Mouse (Mus musculus) brain, embryonic 14.5 days (tissue): ENCODE measurements around the gene Krt32. TPM values are rescaled to one million over a fixed set of nuclear protein-coding genes. Genes with fewer than 3 reads are reported as not detected.

Experiments
- DNase-seq: peaks from one replicate; pipeline ENCODE4 v3.0.0-alpha.2; 2011; ENCODE audit warnings: low read depth
- CTCF ChIP-seq: fragments of 200-500 bp; IDR thresholded peaks from 2 replicates; pipeline ENCODE4 v1.5.1; 2012; ENCODE audit warnings: inconsistent platforms, mild to moderate bottlenecking, moderate library complexity, borderline replicate concordance; ENCODE audit not compliant: insufficient read depth, insufficient read length; ENCODE audit errors: extremely low read depth
- POLR2A ChIP-seq: fragments of 200-500 bp; IDR thresholded peaks from 2 replicates; pipeline ENCODE4 v1.6.1; 2012; ENCODE audit warnings: mild to moderate bottlenecking, inconsistent platforms, borderline replicate concordance; ENCODE audit not compliant: poor library complexity, insufficient read depth, insufficient read length, severe bottlenecking; ENCODE audit errors: extremely low read depth
- polyA plus RNA-seq: library from polyadenylated mRNA; depleted of rRNA; stranded (reverse); fragments of >200 nt; gene quantifications from 2 replicates; pipeline ENCODE4 v1.2.3, GENCODE M21; 2012; rRNA removed

Krt32 gene
- polyA plus RNA-seq, result not detected in 2 replicates

DNA sequence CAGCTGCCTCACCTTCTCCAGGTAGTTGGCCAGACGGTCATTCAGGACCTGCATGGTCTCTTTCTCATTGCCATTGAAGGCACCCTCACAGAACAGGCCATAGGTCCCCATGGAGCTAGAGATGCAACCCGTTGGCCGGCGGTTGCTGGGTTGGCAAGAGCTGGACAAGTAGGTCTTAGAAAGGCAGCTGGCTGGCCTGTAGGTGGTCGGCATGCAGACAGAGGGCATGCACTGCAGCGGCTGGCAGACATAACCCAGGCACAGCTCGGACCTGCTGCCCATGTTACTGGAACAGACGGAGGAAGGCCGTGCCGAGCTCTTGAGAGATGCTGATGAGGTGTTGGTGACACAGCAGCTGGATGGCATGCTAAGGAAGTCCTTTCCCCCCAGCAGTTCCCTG is at the start of gene Krt32:
Krt32 (minus strand) TSS at position 366 of the 400 bp plus-strand sequence.
- TF ChIP-seq POLR2A, result no peak
- TF ChIP-seq CTCF, result no peak
- no peak for DNase-seq

DNA sequence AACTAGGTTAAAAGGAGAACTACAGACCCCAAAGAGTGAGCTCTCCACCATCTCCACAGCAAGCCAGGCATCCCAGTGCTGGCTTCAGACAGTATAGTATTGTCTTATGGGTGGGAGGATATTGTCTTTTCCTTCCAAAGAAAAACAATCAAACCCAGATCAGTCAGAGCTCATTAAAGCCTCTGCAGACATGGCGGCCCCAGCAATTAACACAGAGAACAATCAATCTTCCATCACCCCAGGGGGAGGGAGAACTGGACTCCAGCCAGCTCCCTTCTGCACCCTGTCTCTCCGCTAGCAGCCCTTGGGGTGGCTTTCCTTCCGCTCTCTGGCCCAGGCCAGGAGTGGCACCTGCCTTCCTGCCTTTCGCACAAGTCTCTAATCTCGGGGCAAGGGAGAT is 49.7 kb upstream of the Krt32 start:
- peak; percentile 76 for DNase-seq
- TF ChIP-seq CTCF, result no peak
- no peak for TF ChIP-seq POLR2A

DNA sequence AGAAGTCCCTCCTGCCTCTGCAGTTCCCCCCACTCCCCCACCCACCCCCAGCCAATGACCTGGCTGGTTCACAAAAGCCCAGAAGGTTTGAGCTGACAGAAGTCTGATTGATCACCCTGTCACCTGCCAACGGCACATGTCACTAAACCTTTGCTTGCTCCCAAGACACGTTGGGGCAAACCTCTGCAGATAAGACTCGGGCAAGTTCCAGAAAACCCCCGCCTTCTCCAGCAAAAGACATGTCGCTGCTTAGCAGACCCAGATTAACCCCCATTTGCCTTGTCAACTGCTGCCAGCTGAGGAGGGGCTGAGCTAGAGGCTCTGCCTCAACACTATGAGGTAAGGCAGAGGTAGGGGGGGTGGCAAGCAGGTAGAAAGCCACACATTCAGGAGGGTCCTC is 48.5 kb upstream of the Krt32 start:
- TF ChIP-seq CTCF, result no peak
- DNase-seq, result peak; percentile 8

DNA sequence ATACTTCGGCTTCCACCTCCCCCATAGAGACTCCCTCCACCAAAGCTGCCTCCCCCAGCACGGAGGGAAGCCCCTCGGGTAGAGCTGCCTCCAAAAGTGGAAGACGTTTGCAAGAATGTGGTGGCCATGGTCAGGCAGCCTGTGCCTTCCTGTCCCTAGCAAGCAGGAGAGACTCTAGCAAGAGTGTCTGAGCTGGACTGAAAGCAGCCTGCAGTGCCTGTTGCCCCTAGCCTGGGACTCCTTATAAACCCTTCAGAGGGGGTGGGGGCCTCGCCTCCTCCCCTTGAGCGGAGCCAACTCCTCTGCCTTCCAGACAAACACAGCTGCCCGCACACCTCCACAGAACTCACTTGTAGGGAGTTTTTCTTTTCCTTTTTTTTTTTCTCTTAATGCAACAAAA is 47.7 kb upstream of the Krt32 start, which contains the start of gene Krt15:
Krt15 (minus strand) TSS at position 198 of the 400 bp plus-strand sequence.
- no peak for DNase-seq
- TF ChIP-seq POLR2A (no peak), CTCF (no peak)

DNA sequence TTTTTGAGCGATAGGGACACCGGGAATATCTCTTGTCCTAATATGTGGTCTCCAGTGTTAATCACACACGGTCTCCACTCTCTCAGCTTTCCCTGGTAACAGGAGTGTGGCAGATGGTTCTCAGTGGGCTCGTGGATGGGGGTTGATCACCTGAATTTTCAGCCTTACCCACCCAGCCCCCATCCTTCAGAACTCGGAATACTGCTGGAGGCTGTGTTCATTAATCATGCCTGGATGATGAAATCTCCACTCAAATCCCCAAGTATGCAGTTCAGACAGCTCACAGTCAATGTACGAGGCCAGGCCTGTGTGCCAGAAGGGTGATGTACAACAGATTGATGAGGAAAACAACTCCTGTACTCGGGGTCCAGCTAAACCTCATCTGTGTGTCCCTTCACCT is 36.9 kb upstream of the Krt32 start:
- TF ChIP-seq CTCF, result no peak
- no peak for TF ChIP-seq POLR2A
- no peak for DNase-seq

DNA sequence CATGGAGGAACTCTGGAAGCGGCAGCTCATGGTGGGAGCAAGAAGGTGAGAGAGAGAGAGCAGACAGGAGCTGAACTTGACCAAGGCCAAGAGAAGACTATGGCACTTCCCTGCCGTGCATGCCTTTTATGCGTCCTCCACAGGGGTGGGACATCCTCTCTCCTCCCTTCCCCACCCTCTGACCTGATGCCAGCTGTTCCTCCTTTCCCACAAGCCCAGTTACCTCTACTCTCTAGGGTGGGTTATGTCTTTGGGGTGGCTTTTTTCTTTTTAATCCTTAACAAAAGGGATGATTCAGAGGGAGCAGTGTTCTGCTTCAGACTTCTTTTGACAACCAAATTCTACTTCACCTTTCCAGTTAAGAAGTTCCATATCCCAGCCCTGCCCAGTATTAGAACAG is 33.4 kb upstream of the Krt32 start, which contains the start of gene Krt13:
Krt13 (minus strand) TSS at position 101 of the 400 bp plus-strand sequence.
- TF ChIP-seq CTCF (no peak), POLR2A (no peak)
- DNase-seq, result no peak

DNA sequence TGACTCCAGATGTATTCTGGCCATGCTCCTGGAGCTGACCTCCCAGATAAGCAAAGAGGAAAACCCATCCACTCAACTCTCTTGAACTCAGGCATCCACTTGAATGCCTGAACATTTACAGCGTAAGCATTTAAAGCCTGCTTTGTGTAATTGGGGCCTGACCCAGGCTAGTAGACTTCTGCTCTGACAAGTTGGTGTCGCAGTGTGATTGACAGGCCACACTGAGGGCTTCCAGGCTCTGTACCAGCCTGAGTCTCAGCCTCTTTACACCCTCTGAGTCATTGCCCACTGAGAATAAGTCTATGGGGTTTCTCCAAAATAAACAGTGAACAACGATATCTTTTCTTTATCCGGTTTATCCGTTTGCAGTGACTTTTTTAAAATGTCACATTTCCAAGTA is 32.3 kb upstream of the Krt32 start:
- TF ChIP-seq POLR2A (no peak), CTCF (no peak)
- no peak for DNase-seq

DNA sequence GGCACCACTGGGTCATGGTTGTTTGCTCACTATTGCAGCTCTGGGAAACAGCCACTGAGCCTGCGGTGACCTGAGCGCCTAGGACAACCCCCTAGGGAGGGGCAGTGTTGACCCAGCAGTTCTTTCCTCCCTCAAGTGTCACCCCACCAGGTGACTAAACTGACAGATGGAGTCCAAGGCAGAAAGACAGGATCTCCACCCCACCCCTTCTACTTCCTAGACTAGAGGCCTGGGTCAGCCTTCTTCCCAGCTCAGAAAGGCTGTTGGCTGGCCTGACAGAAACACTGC is 25.7 kb upstream of the Krt32 start:
- TF ChIP-seq CTCF (no peak), POLR2A (no peak)
- no peak for DNase-seq

DNA sequence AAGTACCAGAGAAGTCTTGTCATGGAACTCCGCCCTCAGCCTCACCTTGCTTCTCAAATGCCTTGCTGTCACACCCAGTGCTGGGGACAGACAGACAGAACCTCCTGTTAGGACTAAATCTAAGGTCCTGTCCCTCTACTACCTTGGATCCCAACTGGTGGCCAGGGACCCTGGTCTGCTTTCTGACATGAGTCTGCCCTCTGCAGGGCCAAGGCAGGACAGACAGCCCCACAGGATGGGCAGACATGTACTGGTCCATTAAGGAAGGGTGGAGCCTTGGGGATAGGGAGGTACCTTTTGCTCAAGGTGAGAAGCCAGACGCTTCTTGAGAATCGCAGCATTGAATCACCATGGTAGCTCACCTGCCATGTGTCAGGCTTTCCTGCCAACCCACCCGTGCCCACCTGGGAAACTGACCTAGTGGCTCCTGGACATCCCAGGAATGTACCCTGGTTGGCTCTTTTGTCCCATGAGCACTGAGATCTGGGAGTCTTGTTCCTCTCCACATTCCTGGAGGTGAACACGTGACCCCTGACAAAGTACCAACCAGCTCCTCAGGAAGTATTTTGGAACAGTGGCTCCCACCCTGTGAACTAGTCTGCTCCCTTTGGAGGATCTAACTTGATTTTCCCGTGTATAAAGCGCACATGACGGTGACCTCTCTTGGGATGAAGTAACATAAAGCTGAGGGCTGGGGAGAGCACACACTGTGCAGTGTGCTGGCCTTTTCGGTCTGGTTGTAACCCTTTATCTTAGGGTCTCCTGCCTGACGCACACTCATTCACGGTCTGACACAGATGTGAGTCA is 25.1 kb upstream of the Krt32 start:
- no peak for DNase-seq
- TF ChIP-seq POLR2A (no peak), CTCF (no peak)

DNA sequence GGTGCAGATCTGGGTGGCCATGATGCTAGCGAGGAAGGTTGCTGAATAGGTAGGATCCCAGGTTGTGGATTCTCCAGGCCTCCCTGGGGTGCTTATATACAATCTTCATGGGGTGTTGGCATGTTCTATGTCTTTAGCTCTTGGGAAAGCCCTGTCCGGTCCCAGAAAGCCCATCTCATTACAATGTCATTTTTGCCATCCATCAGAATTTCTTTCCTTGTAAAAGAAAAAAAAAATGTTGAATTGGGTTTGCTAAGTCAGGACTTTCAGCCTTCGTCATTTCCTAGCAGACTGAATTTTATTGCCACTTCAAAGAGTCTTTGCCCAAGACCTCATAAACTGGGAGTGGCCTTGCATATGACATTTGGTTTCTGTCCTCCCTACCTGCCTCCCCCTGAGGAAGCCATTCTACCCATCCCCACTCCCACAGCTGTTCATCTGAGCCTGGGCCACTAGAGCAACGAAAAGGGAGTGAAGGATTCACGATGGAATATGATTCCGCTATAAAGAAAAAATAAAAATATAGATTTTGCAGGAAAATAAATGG is 17.6 kb upstream of the Krt32 start, which contains the start of gene Krt36:
Krt36 (minus strand) TSS at position 51 of the 547 bp plus-strand sequence.
- DNase-seq, result no peak
- no peak for TF ChIP-seq CTCF
- TF ChIP-seq POLR2A, result no peak

DNA sequence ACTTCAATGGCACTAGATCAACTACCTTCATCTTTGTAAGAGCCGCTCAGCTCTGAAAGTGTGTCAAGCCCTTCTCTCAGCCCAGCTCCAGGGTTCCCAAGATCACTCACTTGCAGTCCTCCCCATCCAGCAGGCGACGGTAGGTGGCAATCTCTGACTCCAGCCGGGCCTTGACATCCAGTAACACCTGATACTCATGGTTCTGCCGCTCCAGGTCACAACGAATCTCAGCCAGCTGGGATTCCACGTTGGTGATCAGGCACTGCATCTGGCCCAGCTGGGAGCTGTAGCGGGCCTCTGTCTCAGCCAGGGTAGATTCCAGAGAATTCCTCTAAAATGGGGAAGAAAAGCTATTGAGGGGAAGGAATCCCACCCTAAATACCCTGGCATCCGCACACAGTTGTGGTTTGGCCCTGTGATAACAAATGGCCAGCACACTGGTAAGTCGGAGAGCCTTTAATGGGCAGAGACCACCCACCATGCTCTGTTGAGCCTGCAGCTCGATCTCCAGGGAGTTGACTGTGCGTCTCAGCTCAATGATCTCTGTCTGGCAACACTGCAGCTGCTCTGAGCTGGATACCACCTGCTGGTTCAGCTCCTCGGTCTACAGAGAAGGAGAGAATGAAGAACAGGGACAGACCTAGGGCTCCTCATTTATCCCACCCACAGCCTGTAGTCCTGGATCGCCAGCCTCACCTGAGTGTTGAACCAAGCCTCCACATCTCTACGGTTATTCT is 14.8 kb upstream of the Krt32 start:
- no peak for TF ChIP-seq POLR2A
- no peak for TF ChIP-seq CTCF
- peak; percentile 1 for DNase-seq

DNA sequence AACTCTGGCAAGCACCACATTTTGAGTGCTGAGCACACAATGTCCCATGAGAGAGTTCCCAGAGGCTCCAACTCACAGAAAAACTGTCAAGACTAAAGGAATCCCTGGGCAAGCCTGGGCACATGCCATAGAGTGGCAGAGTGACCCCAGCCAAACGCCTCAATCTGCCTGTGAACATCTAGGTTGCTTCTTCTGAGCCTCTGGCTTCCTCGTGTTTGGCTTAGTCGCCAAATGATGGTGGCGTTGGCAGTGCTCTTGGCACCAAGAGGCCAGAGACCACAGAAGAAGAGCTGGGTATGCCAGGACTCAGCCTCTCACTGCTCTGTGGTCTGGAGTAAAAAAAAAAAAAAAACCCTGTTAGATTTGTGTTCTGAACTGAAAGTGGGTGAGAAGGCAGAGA is 12.4 kb upstream of the Krt32 start:
- TF ChIP-seq POLR2A (no peak), CTCF (no peak)
- DNase-seq, result no peak

DNA sequence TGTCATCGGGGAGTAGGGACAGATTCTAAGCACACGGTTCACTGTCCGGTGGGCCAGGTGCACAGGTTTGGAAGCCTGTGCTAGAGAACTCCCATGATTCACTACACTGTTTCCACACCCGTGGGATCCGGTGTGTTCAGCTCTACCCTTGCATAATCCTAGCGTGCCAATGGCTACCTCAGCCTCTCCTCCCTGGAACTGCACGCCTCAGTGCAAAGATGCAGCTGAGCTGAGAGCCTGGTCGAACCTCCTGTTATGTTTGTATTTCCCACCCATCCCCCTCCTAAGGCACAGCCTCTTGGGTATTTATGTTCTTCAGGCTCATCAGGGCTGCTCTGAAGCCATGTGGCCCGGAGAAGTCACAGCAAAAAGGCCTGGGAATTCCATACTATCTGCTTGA is 9.8 kb upstream of the Krt32 start:
- no peak for TF ChIP-seq CTCF
- no peak for TF ChIP-seq POLR2A

DNA sequence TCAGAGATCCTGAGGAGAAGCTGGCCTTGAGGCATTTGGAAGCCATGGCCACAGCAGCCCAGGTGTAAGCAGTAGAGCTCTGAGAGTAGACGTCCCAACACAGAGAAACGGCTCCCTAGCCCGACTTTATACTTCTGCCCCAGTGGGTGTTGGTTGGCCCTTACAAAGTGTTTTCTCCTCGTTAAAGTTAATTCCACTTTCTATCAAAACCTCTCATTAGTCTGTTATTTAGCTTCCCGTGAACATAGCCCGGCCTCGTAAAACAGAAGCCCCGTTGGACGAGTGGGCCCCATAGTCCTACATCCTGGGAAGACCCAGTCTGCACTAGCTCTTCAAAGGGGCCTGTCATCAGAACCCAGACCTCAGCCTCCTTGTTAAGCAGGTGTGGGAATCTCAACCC is 8.1 kb upstream of the Krt32 start, which contains the start of gene Krt35:
Krt35 (minus strand) TSS at position 101 of the 400 bp plus-strand sequence.
- DNase-seq, result no peak
- TF ChIP-seq CTCF, result no peak
- TF ChIP-seq POLR2A, result no peak

More for the DNA sequence above, 9.8 kb upstream of the Krt32 start:
- no peak for DNase-seq

DNA sequence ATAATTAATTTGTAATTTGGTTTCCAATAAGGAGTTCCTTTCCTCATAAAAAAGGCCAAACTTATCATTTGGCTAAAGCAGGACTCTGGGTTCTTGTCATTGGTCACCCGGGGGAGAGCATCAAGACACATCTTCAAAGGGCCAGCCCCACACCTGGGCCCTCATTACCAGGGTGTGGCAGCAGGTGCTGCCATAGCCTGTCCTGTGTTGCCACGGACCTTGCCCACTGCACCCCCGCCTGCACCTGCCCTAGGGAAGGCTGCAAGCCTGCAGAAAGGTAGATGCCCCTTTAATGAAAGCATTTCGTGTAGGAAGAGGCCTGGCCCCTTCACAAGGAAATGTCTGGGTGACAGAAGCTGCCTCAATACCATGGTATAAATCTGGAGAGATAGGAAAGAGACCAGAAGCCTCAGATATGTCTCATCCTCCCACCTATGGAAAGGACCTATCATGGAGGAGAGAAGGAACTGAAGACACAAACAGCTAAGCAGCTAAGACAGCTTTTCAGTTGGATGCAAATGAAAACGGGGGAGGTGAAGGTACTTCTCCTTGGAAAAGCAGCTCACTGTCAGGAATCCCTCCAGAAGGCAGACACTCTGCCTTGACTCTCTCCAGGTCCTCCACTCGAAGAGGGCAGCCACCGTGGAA is 476 bp upstream of the Krt32 start:
- TF ChIP-seq CTCF, result no peak
- TF ChIP-seq POLR2A, result no peak
- no peak for DNase-seq
